Mouse (Mus musculus) hematopoietic stem cell, adult 5-6 weeks (primary cell): ENCODE measurements around the gene Sds. TPM values are rescaled to one million over a fixed set of nuclear protein-coding genes. Genes with fewer than 3 reads are reported as not detected.

Source experiments
- ATAC-seq, 2 experiments: fragments of 125-278 bp in 1 of 2; replicated peaks in 1 of 2; 2 replicates each; pipeline ENCODE4 v1.8.0; 2016 to 2017; ENCODE audit warnings: inconsistent platforms in 2 of 2, mild to moderate bottlenecking in 2 of 2, moderate number of reproducible peaks in 2 of 2, low read depth in 1 of 2, moderate TSS enrichment in 1 of 2; ENCODE audit not compliant: low FRiP score in 2 of 2, poor library complexity in 2 of 2, severe bottlenecking in 2 of 2, insufficient read depth in 1 of 2, low TSS enrichment in 1 of 2
- total RNA-seq: library from RNA; stranded (forward); fragments of 172-1452, 232-1000 nt; gene quantifications from 2 replicates; pipeline ENCODE4 v1.2.3, GENCODE M21; 2017

Gene Sds
- not detected in 2 replicates for total RNA-seq

DNA sequence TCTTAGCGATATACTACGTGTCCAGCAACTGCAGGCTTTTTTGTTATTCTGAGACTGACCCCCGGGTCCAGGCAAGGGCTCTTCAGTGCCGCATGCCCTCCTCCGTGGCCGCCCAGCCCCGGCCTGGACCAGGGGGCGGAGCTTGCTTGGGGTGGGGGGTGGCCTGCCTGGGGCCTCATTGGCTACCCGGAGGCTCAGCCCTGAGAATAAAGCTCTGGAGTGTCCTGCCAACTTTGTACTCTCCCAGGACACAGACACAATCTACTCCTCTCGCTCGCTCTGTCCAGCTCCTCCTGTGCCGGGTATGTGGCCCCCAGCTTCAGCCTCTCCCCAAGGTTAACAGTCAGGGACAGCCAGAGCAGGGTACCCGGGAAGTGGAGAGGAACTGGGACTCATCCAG is at the start of gene Sds:
Gene Sds, plus strand, starts transcription at position 231 of the 400 bp plus-strand sequence.
- no peak for ATAC-seq

DNA sequence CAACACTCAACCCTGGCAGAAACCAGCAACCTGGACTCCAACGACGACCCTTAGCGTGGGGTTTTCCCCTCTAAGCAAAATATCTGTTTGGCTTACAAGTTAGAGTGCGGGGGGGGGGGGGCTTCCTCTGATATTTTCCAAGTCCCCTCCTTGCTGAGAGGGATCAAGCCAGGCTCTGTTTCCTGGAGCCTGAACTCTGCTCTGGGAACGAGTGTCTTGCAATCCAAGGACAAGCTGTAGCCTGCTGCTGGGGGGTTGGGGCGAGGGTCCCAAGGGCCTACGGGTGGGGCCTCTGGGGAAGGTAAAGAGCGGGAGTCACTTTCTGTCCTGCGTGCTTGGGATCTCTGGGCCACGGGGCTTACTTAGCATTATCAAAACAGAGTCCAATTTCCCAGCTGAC is 49.8 kb upstream of the Sds start:
- no peak for ATAC-seq

DNA sequence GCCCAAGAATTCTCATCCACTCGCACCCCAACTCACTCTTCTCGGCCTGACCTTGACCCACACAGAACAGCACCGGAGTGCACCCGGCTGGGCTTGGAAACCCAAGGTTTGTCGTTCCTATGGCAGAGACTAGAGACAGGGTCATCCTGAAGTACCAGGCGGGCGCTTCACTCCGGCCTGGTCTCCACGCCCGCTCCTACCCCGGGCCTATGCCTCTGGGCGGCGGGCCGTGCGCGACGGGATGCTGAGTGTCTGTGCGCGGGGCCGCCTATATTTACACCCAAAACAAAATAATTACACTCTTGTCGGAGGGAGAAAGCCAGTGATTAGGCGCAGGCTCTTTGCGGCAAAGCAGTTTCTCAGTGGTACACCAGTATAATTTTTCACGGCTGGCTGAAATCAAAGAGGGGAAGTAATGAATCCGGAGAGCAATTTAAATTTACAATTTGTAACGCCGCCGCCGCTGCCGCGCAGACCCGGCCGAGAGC is 48.8 kb upstream of the Sds start:
- ATAC-seq: no peak

DNA sequence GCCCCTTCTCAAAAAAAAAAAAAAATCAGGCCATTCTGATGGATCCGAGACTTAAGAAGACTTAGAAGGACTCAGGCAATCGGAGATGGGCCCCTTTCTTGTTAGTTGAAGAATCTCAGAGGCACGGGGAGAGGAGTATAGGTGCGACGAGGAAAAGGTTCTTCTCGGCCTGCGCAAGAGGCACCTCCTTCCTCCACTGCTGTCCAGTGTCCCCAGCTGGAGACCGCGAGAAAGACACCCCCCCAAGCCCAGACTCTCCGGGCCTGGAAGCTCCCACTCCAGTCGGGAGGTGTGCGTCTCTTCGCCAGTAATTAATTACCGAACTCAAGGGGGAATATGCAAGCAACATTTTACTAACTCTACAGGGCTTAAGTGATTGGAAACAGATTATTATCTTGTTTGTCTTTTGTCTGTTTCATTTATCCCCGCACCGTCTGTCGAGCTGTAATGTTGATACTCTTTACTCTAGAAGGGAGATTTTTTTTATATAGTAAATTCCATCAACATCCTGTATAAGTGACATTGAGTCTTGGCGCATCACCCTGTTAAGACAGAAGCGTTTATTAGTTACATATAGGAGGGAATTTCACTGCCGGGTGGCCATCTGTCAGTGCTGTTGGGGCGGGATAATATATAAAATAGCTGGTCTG is 48.0 kb upstream of the Sds start:
- no peak for ATAC-seq

- no peak for ATAC-seq
These were observed 47.3 kb upstream of the Sds start for GRCm38 (mm10) chr5:120428990-120429389.

- ATAC-seq: no peak
These were observed 46.6 kb upstream of the Sds start for GRCm38 (mm10) chr5:120429692-120430091.

GRCm38 (mm10) chr5:120431001-120431583 is 45.2 kb upstream of the Sds start:
- ATAC-seq: no peak

- ATAC-seq: no peak
These were observed 44.5 kb upstream of the Sds start, which contains the start of gene Lhx5 for GRCm38 (mm10) chr5:120431649-120432485. Gene Lhx5, plus strand, starts transcription at chr5:120431699.

GRCm38 (mm10) chr5:120432486-120433015 is 43.8 kb upstream of the Sds start:
- no peak for ATAC-seq

- no peak for ATAC-seq
These were observed 43.1 kb upstream of the Sds start for GRCm38 (mm10) chr5:120433135-120433760.

- no peak for ATAC-seq
These were observed 42.0 kb upstream of the Sds start for GRCm38 (mm10) chr5:120434231-120434735.

DNA sequence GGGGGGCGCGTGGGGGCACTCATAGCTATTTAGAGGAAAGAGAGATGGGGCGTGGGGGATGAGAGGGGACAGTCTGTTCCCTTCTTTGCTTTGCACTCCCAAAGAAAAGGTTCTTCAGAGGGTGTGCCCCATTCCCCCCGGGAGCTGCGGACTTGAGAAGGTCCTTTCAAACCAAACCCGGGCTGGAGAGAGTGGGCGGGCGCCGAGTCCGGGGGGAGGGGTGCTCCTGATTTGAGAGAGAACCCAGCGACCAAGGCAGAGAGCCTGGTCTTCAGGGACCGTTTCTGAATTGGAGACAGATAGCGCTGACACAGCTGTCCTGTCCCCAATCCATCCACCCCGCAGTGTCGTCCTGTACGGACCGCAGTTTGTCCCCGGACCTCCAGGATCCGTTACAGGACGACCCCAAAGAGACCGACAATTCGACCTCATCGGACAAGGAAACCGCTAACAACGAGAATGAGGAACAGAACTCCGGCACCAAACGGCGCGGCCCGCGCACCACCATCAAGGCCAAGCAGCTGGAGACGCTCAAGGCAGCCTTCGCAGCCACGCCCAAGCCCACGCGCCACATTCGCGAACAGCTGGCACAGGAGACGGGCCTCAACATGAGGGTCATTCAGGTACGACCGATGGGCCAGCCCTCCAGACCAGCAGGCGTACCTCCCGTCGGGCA is 41.2 kb upstream of the Sds start:
- no peak for ATAC-seq

DNA sequence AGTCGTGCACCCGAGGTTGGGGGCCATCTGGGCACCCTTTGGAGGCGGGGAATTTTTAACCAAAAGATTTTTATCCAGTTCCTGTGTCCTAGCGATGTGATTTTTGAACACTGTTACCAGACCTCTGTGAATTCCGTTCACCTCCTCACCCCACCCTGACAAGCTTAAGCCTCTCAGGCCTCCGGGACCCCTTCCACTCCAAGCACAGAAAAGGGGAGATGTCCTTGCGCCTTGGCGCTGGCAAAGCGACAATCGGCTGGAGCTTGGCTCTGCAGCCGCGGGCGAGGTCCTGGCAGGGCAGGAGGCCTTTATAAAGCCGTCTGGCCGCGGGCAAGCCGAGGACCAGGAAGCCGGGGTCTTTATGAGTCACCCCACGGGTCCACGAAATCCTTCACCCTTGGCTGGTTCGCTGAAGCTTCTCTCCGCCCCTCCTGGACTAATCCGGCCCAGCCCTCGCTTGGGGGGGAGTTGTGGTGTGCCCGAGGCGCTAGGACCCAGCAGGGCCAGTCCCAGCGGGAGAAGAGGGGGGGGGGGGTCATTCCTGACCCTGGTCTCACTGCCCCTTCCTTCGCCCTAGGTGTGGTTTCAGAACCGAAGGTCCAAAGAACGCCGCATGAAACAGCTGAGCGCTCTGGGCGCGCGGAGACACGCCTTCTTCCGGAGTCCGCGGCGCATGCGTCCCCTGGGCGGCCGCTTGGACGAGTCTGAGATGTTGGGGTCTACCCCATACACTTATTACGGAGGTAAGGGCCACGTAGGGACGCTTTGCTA is 40.4 kb upstream of the Sds start:
- no peak for ATAC-seq

DNA sequence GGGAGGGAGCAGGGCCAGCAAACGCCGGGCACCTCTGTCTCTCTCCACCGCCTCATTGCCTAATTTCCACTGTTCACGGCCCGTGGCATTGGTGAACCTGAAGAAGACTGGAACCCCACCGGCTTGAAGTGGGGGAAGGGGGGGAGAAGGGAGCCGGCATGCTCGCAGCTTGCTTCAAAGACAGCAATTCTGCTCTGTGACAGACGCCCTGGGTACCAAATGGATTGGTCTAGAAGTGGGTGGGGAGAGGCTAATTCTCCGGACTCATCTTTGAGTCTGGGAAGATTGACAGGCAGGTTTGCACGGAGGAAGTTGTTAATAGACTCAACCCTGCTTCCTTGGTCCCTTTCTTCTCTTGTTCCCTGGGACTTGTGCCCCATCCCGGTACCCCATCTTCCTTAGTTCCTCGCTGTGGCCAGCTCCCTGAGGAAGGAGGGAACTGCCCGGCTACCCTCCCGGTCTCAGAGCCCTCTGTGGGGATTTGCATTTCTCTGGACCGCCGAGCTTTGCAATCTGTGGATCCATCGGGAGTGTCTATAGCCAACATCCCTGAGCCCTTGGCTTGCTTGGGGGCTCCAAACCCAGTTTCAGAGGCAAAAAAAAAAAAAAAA is 39.3 kb upstream of the Sds start:
- ATAC-seq: no peak

DNA sequence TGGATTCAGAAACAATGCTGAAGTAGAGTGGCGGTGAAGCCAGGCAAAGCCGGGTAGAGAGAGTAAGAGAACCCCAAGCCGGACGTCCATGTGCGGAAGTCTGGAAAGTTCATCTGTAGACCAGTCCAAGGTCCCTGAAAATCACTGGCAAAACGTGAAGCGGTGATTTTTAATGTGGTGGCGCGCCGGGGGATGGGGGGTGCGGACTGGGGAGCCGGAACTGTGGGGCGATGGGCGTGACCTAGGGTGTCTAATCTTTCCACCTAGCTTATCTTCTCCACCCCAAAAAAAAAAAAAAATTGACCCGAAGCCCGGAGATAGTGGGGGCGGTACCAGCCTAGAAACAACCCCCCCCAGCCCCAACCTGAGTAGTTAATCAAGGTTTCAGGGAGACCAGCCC is 38.8 kb upstream of the Sds start:
- no peak for ATAC-seq

GRCm38 (mm10) chr5:120437986-120438385 is 38.3 kb upstream of the Sds start:
- ATAC-seq: no peak
